In genomic region chr9:12692329-12692728, GRCm38 (mm10) we compare ENCODE assay signal across 11 mouse cellular contexts.
DNase-seq lines count a peak whose midpoint lies in the region; ATAC-seq and TF ChIP-seq lines count a peak whose summit lies in the region.
"Had no signal": no experiment of that assay in that cellular context is flagged by ENCODE, and none has a peak within 500 bp of the region (broad histone marks: within the 10 kb centered on the region; RNA-seq: fewer than 3 reads in every experiment).

No protein-coding gene starts in this region.

- DNase-seq in forebrain, postnatal 0 days, result no peak
- DNase-seq in forebrain, embryonic 11.5 days (ENCODE audit: low spot score), result no peak
- no peak for DNase-seq in lung, postnatal 0 days (ENCODE audit: low spot score)
- DNase-seq in lung, postnatal 10 days, result no peak
- peak; percentile 5 for DNase-seq in c-Kit-positive CD71-positive TER-119-positive erythroid progenitor cells, embryonic 14.5 days (ENCODE audit: low spot score)
- DNase-seq in retina, postnatal 1 day, result peak; percentile 11
- no peak for DNase-seq in urinary bladder, postnatal 4 days (ENCODE audit: low spot score in 2 of 2)
- DNase-seq in layer of hippocampus, adult 9-10 months (ENCODE audit: low spot score), result no peak
- DNase-seq: heart, adult 11 months; lung, adult 2 months had no signal

- WGBS in forebrain, postnatal 0 days, result 67% methylated on average over 4 of the region's 4 CpGs
- WGBS in forebrain, embryonic 11.5 days, result 54% methylated on average over 4 of the region's 4 CpGs
- 43% methylated on average over 4 of the region's 4 CpGs for WGBS in lung, postnatal 0 days

- no peaks in the 10 kb centered on the region for H3K4me1 ChIP-seq in forebrain, postnatal 0 days (ENCODE audit: insufficient read depth)
- H3K4me1 ChIP-seq in forebrain, embryonic 11.5 days (replicated peaks; ENCODE audit: control insufficient read depth, insufficient read depth, low read length), result no peaks in the 10 kb centered on the region
- H3K4me1 ChIP-seq in lung, postnatal 0 days (ENCODE audit: insufficient read depth, low read depth, low read length), result no peaks in the 10 kb centered on the region

- H3K4me2 ChIP-seq in forebrain, postnatal 0 days (ENCODE audit: low read depth), result no peak overlapping the region
- H3K4me2 ChIP-seq in forebrain, embryonic 11.5 days (ENCODE audit: low read depth, low read length, severe bottlenecking), result no peak overlapping the region
- no peak overlapping the region for H3K4me2 ChIP-seq in lung, postnatal 0 days (replicated peaks; ENCODE audit: low read depth, low read length)

- H3K36me3 ChIP-seq in forebrain, postnatal 0 days (ENCODE audit: insufficient read depth), result no peaks in the 10 kb centered on the region
- no peaks in the 10 kb centered on the region for H3K36me3 ChIP-seq in forebrain, embryonic 11.5 days (ENCODE audit: control insufficient read depth, insufficient read depth, low read length)
- H3K36me3 ChIP-seq in lung, postnatal 0 days (ENCODE audit: insufficient read depth, low read length), result no peaks in the 10 kb centered on the region

- ATAC-seq in forebrain, postnatal 0 days, result no peak
- ATAC-seq in forebrain, embryonic 11.5 days (replicated peaks; ENCODE audit: low FRiP score), result no peak
- no peak for ATAC-seq in lung, postnatal 0 days

- no peaks in the 10 kb centered on the region for H3K27me3 ChIP-seq in forebrain, postnatal 0 days (ENCODE audit: insufficient read depth, low read length)
- no peaks in the 10 kb centered on the region for H3K27me3 ChIP-seq in forebrain, embryonic 11.5 days (ENCODE audit: control insufficient read depth, insufficient read depth, low read length)
- H3K27me3 ChIP-seq in lung, postnatal 0 days (replicated peaks; ENCODE audit: insufficient read depth, low read length), result no peaks in the 10 kb centered on the region

- no peak overlapping the region for H3K9ac ChIP-seq in forebrain, postnatal 0 days
- no peak overlapping the region for H3K9ac ChIP-seq in forebrain, embryonic 11.5 days (ENCODE audit: low read length)
- no peak overlapping the region for H3K9ac ChIP-seq in lung, postnatal 0 days (replicated peaks; ENCODE audit: low read depth)

- TF ChIP-seq EP300 in lung, postnatal 0 days (IDR thresholded peaks at IDR 0.05), result no peak

- H3K27ac ChIP-seq in forebrain, postnatal 0 days (ENCODE audit: low read depth, low read length), result no peak overlapping the region
- no peak overlapping the region for H3K27ac ChIP-seq in forebrain, embryonic 11.5 days (ENCODE audit: low read depth, low read length)
- no peak overlapping the region for H3K27ac ChIP-seq in lung, postnatal 0 days (ENCODE audit: low read length)

- no peaks in the 10 kb centered on the region for H3K9me3 ChIP-seq in forebrain, postnatal 0 days (ENCODE audit: low read length)
- H3K9me3 ChIP-seq in forebrain, embryonic 11.5 days (ENCODE audit: control insufficient read depth, low read length), result no peaks in the 10 kb centered on the region
- H3K9me3 ChIP-seq in lung, postnatal 0 days (ENCODE audit: low read length), result no peaks in the 10 kb centered on the region

- no peak overlapping the region for H3K4me3 ChIP-seq in forebrain, postnatal 0 days (ENCODE audit: low read depth, low read length)
- no peak overlapping the region for H3K4me3 ChIP-seq in forebrain, embryonic 11.5 days (ENCODE audit: low read depth, low read length)
- no peak overlapping the region for H3K4me3 ChIP-seq in lung, postnatal 0 days (ENCODE audit: low read depth, low read length)
- H3K4me3 ChIP-seq: erythroblast, embryonic 14.5 days had no signal

- TF ChIP-seq CTCF in forebrain, postnatal 0 days (IDR thresholded peaks at IDR 0.05; ENCODE audit: low read depth), result peak; percentile 45
- TF ChIP-seq CTCF in lung, postnatal 0 days (IDR thresholded peaks at IDR 0.05), result 0 out of 2 replicates have a peak, but pooled peaks have one; percentile 7

Comparison
In these comparisons a context has a peak if more than half of its experiments do, and no peak if none do; other contexts are left out.
1. DNase-seq: peak in c-Kit-positive CD71-positive TER-119-positive erythroid progenitor cells, embryonic 14.5 days (single experiment) and retina, postnatal 1 day (single experiment); none in forebrain, postnatal 0 days (single experiment), forebrain, embryonic 11.5 days (single experiment), lung, postnatal 0 days (single experiment), lung, postnatal 10 days (single experiment), urinary bladder, postnatal 4 days (0 of 2) and layer of hippocampus, adult 9-10 months (single experiment).